10 mouse cellular contexts compared by ENCODE assay signal in the genomic region with DNA sequence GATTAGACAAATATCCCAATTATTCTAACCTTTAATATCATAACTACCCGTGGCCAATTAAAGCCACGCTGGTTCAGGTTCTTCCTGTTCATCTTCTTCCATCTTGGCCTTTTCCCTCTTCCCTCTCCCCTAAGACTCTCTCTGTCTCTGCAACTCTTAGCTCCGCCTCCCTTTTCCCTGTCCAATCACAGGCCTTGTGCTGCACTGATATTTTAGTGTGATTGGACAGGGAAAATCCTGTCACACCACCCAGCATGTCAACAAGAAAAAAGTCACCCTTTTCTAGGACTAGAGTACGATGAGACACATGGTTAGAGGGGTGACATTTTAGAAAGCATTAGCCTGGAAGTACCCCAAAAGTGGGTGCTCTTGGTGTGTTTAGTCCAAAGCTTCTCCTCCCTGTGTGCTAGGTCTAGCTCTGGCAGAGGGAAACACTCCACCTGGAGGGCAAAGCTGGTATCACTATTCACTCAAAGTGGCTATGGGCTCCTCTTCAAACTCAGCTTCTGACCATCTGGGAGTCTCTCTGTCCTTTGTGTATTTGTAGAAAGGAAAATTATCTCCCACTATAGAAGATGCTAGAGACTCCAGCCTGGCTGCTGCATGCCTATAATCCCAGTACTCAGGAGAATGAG. TPM values are rescaled to one million over a fixed set of nuclear protein-coding genes. Genes with fewer than 3 reads are reported as not detected.
A peak's percentile ranks its signal among the peaks of the same experiment; 100 is the strongest.
DNase-seq lines count a peak whose midpoint lies in the region; ATAC-seq and TF ChIP-seq lines count a peak whose summit lies in the region.
"Had no signal": no experiment of that assay in that cellular context is flagged by ENCODE, and none has a peak within 500 bp of the region (broad histone marks: within the 10 kb centered on the region; RNA-seq: fewer than 3 reads in every experiment).

No protein-coding gene starts in this region.

- no peaks in the 10 kb centered on the region for H3K4me1 ChIP-seq in liver, adult 2 months (ENCODE audit: control insufficient read depth, insufficient read depth, low read length)
- H3K4me1 ChIP-seq in liver, embryonic 11.5 days (replicated peaks; ENCODE audit: control insufficient read depth, insufficient read depth, low read length): 0 out of 2 replicates have a peak, but pooled peaks cover 2% of the 10 kb centered on the region

- WGBS in liver, adult 2 months: 78% methylated on average over 4 of the region's 4 CpGs
- 78% methylated on average over 4 of the region's 4 CpGs for WGBS in liver, embryonic 11.5 days

- no peak overlapping the region for H3K4me2 ChIP-seq in liver, embryonic 11.5 days

- H3K79me2 ChIP-seq in liver, adult 2 months (ENCODE audit: control insufficient read depth, insufficient read depth, low read length): no peaks in the 10 kb centered on the region

- H3K36me3 ChIP-seq in liver, adult 2 months (ENCODE audit: control insufficient read depth, insufficient read depth, low read length): no peaks in the 10 kb centered on the region
- H3K36me3 ChIP-seq in liver, embryonic 11.5 days (ENCODE audit: control insufficient read depth, insufficient read depth, low read length): no peaks in the 10 kb centered on the region

- ATAC-seq in liver, embryonic 11.5 days (replicated peaks; ENCODE audit: low FRiP score): no peak
- ATAC-seq: inflammation-experienced regulatory T-cells, adult 6 months had no signal

- peak; percentile 28 for DNase-seq in embryo, embryonic 10 days (ENCODE audit: low spot score)
- no peak for DNase-seq in embryo, embryonic 11 days
- DNase-seq in liver, adult 2 months (ENCODE audit: extremely low read depth, low read depth, low spot score): peak; percentile 5
- no peak for DNase-seq in liver, embryonic 11.5 days (ENCODE audit: low spot score)
- peak; percentile 39 for DNase-seq in MEL-GATA-1-ER (ENCODE audit: extremely low read depth, low read depth)
- DNase-seq in induced T-regulatory cell, adult 2 months (ENCODE audit: low read depth): peak; percentile 17
- no peak for DNase-seq in spleen, adult 18-20 months
- no peak for DNase-seq in right cerebral cortex, postnatal 14 days

- H3K9ac ChIP-seq in liver, adult 2 months (ENCODE audit: low read depth, low read length): no peak overlapping the region
- no peak overlapping the region for H3K9ac ChIP-seq in liver, embryonic 11.5 days (ENCODE audit: low read depth, low read length)

- TF ChIP-seq CTCF in liver, adult 2 months (IDR thresholded peaks at IDR 0.05; ENCODE audit: low read depth, low read length): peak; percentile 50

- H3K27ac ChIP-seq in liver, adult 2 months (replicated peaks; ENCODE audit: insufficient read depth, low read depth, low read length): no peak overlapping the region
- no peak overlapping the region for H3K27ac ChIP-seq in liver, embryonic 11.5 days (ENCODE audit: low read depth, low read length)

- H3K4me3 ChIP-seq in liver, adult 2 months (ENCODE audit: insufficient read depth, low read depth, low read length): no peak overlapping the region
- no peak overlapping the region for H3K4me3 ChIP-seq in liver, embryonic 11.5 days (ENCODE audit: low read depth, low read length)
- H3K4me3 ChIP-seq: erythroblast, embryonic 14.5 days had no signal

- no peak for TF ChIP-seq POLR2A in liver, adult 2 months (IDR thresholded peaks at IDR 0.05; ENCODE audit: extremely low read depth, insufficient read depth, low read length)

- no peaks in the 10 kb centered on the region for H3K27me3 ChIP-seq in liver, adult 2 months (ENCODE audit: control insufficient read depth, insufficient read depth, low read length)
- no peaks in the 10 kb centered on the region for H3K27me3 ChIP-seq in liver, embryonic 11.5 days (replicated peaks; ENCODE audit: control insufficient read depth, insufficient read depth, low read length)

- H3K9me3 ChIP-seq in liver, embryonic 11.5 days (ENCODE audit: control insufficient read depth, low read length): no peaks in the 10 kb centered on the region

RNA-seq across cellular contexts. Expression of a gene that starts 6.9 kb away (rescaled TPM):
- not detected in 2 replicates for total RNA-seq in liver, adult 2 months (2014; rRNA removed)
- not detected in 2 replicates for polyA plus RNA-seq in liver, adult 2 months (2012; rRNA removed)
- not detected in 2 replicates for polyA plus RNA-seq in liver, embryonic 11.5 days (2014; fragmentation: Nextera tagmentation; extraction: Ambion mirVana)
- polyA plus RNA-seq: erythroblast, embryonic 14.5 days; inflammation-experienced regulatory T-cells, adult 6 months had no signal

RNA-seq across cellular contexts. Expression of a gene that starts 12.2 kb away (rescaled TPM):
- not detected in 2 replicates for total RNA-seq in liver, adult 2 months (2014; rRNA removed)
- polyA plus RNA-seq in liver, adult 2 months (2012; rRNA removed): not detected in 2 replicates
- polyA plus RNA-seq in liver, embryonic 11.5 days (2014; fragmentation: Nextera tagmentation; extraction: Ambion mirVana): not detected in 2 replicates
- polyA plus RNA-seq: erythroblast, embryonic 14.5 days; inflammation-experienced regulatory T-cells, adult 6 months had no signal

RNA-seq across cellular contexts. Expression of a gene that starts 14.5 kb away (rescaled TPM):
- not detected in 2 replicates for total RNA-seq in liver, adult 2 months (2014; rRNA removed)
- not detected in 2 replicates for polyA plus RNA-seq in liver, adult 2 months (2012; rRNA removed)
- polyA plus RNA-seq in liver, embryonic 11.5 days (2014; fragmentation: Nextera tagmentation; extraction: Ambion mirVana): not detected in 2 replicates
- polyA plus RNA-seq: erythroblast, embryonic 14.5 days; inflammation-experienced regulatory T-cells, adult 6 months had no signal

RNA-seq across cellular contexts. Expression of a gene that starts 17.1 kb away (rescaled TPM):
- not detected in 2 replicates for total RNA-seq in liver, adult 2 months (2014; rRNA removed)
- polyA plus RNA-seq in liver, adult 2 months (2012; rRNA removed): not detected in 2 replicates
- not detected in 2 replicates for polyA plus RNA-seq in liver, embryonic 11.5 days (2014; fragmentation: Nextera tagmentation; extraction: Ambion mirVana)
- polyA plus RNA-seq: erythroblast, embryonic 14.5 days; inflammation-experienced regulatory T-cells, adult 6 months had no signal

RNA-seq across cellular contexts. Expression of a gene that starts 17.9 kb away (rescaled TPM):
- total RNA-seq in liver, adult 2 months (2014; rRNA removed): not detected in 2 replicates
- not detected in 2 replicates for polyA plus RNA-seq in liver, adult 2 months (2012; rRNA removed)
- not detected in 2 replicates for polyA plus RNA-seq in liver, embryonic 11.5 days (2014; fragmentation: Nextera tagmentation; extraction: Ambion mirVana)
- polyA plus RNA-seq: erythroblast, embryonic 14.5 days; inflammation-experienced regulatory T-cells, adult 6 months had no signal

Comparison
In these comparisons a context has a peak if more than half of its experiments do, and no peak if none do; other contexts are left out.
1. DNase-seq: peak in embryo, embryonic 10 days (single experiment), liver, adult 2 months (single experiment), MEL-GATA-1-ER (single experiment) and induced T-regulatory cell, adult 2 months (single experiment); none in embryo, embryonic 11 days (single experiment), liver, embryonic 11.5 days (single experiment), spleen, adult 18-20 months (0 of 2) and right cerebral cortex, postnatal 14 days (single experiment).